Mouse (Mus musculus): ENCODE results near the gene Cfap100. TPM values are rescaled to one million over a fixed set of nuclear protein-coding genes. Genes with fewer than 3 reads are reported as not detected.

Cfap100 gene
- 0.72 TPM for polyA plus RNA-seq (2015; fragmentation: Illumina TruSeq; extraction: RNeasy Lipid Tissue Mini Kit (QIAGEN cat#74804); ENCODE audit: insufficient read depth, low read depth, low replicate concordance)

DNA sequence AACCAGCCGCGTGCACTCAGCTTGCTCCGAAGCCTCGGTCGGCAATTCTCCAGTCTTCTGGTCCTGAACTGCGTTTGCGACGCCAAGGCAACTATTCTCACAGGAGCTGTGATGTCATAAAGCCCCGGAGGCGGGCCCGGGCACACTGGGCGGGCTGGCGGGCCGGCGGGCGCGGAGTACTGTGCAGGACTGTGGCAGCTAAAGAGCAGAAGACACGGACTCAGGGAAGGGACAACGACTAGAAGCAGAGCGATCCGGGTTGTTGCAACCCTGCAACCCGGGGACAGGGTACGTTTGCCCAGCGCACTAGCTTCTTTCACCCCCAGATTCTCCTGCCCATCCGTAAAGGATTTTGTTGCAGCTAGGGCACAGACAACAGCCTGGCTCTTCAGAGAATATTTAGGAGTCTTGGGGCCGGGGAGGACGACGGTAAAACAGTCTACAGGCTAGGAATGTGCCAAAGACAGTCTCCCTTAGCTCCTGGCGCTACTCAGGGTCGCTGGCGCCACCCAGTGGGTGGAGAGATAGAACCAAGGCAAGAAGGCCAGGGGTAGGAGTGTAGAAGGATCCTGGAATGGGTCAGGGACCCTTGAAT, at the start of gene Cfap100:
Gene Cfap100 (minus strand): TSS at position 418 of the 595 bp plus-strand sequence.

GRCm38 (mm10) chr6:90462181-90462706, 33.6 kb upstream of the Cfap100 start, which contains the start of gene Klf15:
Gene Klf15, plus strand, starts transcription at chr6:90462576.

DNA sequence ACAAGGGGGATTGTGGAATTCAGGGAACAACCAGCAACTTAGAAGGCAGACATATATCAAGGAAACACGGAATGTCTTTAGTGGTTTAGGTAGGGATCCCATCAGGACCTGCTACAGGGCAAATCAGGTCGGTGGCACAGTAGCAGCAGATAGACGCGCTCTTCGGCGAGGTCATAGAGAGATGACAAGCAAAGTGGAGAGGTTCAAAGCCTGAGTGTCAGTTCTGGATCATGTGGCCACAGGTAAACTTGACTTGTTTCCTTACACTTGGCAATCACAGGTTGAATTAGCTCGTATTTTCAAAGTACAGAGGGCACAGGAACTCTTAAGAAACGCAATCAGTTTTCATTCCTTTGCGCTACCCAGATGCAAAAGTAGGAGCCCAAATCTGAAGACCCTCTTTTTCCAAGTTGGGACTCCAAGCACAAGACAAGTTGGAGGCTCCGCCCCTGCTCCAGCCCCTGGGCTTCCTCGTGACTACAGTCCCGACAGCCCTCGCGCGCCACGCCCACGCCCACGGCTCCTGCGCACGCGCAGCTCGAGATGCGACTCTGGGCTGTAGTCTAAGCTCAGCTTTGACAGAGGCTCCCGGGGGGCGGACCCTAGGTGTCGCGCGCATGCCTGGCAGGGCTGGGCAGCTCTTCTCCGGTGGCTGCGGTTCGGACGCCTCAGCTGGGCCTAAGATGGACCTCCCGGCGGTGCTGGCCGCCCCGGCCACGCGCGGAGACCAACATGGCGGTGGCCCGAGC, 59.4 kb downstream of the Cfap100 start, which contains the start of gene Zxdc:
Gene Zxdc (plus strand): TSS at position 517 of the 749 bp plus-strand sequence.

Other genes with a start within 250 kb of the Cfap100 start
- gene V1ra8, start 226.0 kb downstream of the Cfap100 start, polyA plus RNA-seq (2015; fragmentation: Illumina TruSeq; extraction: RNeasy Lipid Tissue Mini Kit (QIAGEN cat#74804); ENCODE audit: insufficient read depth, low read depth, low replicate concordance): not detected
- gene Vmn1r53, start 204.4 kb downstream of the Cfap100 start, polyA plus RNA-seq (2015; fragmentation: Illumina TruSeq; extraction: RNeasy Lipid Tissue Mini Kit (QIAGEN cat#74804); ENCODE audit: insufficient read depth, low read depth, low replicate concordance): not detected
- not detected for gene Vmn1r54, start 182.5 kb downstream of the Cfap100 start, polyA plus RNA-seq (2015; fragmentation: Illumina TruSeq; extraction: RNeasy Lipid Tissue Mini Kit (QIAGEN cat#74804); ENCODE audit: insufficient read depth, low read depth, low replicate concordance)
- gene BC048671, start 127.6 kb downstream of the Cfap100 start, polyA plus RNA-seq (2015; fragmentation: Illumina TruSeq; extraction: RNeasy Lipid Tissue Mini Kit (QIAGEN cat#74804); ENCODE audit: insufficient read depth, low read depth, low replicate concordance): not detected
- gene Chst13, start 103.6 kb downstream of the Cfap100 start, polyA plus RNA-seq (2015; fragmentation: Illumina TruSeq; extraction: RNeasy Lipid Tissue Mini Kit (QIAGEN cat#74804); ENCODE audit: insufficient read depth, low read depth, low replicate concordance): not detected
- gene Uroc1, start 95.5 kb downstream of the Cfap100 start, polyA plus RNA-seq (2015; fragmentation: Illumina TruSeq; extraction: RNeasy Lipid Tissue Mini Kit (QIAGEN cat#74804); ENCODE audit: insufficient read depth, low read depth, low replicate concordance): not detected
- gene Zxdc, start 59.3 kb downstream of the Cfap100 start, polyA plus RNA-seq (2015; fragmentation: Illumina TruSeq; extraction: RNeasy Lipid Tissue Mini Kit (QIAGEN cat#74804); ENCODE audit: insufficient read depth, low read depth, low replicate concordance): 4.5 TPM
- 29.6 TPM for gene Klf15, start 33.8 kb upstream of the Cfap100 start, polyA plus RNA-seq (2015; fragmentation: Illumina TruSeq; extraction: RNeasy Lipid Tissue Mini Kit (QIAGEN cat#74804); ENCODE audit: insufficient read depth, low read depth, low replicate concordance)
- gene Aldh1l1, start 57.6 kb upstream of the Cfap100 start, polyA plus RNA-seq (2015; fragmentation: Illumina TruSeq; extraction: RNeasy Lipid Tissue Mini Kit (QIAGEN cat#74804); ENCODE audit: insufficient read depth, low read depth, low replicate concordance): 11.9 TPM
- gene Slc41a3, start 175.9 kb upstream of the Cfap100 start, polyA plus RNA-seq (2015; fragmentation: Illumina TruSeq; extraction: RNeasy Lipid Tissue Mini Kit (QIAGEN cat#74804); ENCODE audit: insufficient read depth, low read depth, low replicate concordance): 0.92 TPM